Mouse (Mus musculus) T-helper 17 cell (primary cell): Measurements from ENCODE around the gene Fam43b.

Source experiments
- in situ Hi-C, 2 experiments: fragments of 300-600 bp; cut with MboI, MseI; formaldehyde crosslinking; loops; 1 replicate in 1 of 2; 2 replicates in 1 of 2; pipeline ENCODE4 v1.15.1; 2025; ENCODE audit warnings: high pct_unique_total_duplicates in 2 of 2

The Fam43b gene

DNA sequence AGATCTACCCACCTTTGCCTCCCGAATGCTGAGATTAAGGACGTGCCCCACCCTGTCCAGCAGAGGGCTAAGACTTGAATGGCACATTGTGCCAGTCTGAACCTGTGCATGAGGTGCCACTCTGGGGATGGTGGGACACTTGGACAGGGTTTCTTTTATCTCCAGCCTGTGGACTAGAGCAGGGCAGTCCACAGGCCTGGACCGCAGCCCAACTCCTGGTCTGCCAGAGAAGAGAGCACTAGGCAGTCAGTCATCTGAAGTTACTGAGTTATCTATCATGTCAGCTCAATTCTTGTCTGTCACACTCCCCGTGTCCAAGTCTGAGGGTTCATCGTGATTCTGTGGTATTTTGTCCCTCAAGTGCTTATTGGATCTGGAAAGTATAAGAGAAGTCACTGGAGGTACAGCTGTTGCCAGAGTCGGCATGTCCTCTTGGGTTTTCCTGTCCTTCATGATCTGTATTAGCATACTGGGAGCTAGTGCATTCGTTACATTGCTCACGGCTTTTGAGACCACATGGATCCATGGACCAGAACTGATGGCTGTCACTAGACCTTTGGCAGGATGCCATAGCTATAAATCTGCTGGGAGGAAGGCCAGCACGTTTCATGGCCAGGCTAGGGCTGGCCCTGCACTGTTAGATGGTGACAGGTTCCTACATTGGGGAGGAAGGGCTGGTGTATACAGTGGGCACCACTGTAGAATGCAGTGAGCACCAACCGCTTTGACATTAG, 42.7 kb downstream of the Fam43b start:
- in situ Hi-C loops: no loop called here

DNA sequence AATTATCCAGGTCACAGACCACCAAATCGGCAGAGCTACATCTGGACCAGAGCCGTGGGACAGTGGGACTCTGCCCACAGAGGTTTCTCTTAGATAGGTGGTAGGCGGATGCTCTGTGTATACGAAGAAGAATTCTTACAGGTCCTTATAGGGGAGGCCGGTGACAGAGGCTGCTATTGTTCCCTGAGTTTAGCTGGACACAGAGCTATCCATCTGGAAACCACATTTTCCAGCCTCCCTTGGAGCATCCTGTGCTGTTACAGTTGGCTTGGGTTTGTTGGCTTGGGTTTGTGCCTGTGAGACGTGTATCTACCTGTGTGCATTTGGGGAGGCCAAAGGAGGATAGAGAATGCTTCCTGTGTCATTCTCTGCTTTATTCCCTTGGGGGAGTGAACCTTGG, 43.6 kb downstream of the Fam43b start:
- in situ Hi-C loops: no loop called here

DNA sequence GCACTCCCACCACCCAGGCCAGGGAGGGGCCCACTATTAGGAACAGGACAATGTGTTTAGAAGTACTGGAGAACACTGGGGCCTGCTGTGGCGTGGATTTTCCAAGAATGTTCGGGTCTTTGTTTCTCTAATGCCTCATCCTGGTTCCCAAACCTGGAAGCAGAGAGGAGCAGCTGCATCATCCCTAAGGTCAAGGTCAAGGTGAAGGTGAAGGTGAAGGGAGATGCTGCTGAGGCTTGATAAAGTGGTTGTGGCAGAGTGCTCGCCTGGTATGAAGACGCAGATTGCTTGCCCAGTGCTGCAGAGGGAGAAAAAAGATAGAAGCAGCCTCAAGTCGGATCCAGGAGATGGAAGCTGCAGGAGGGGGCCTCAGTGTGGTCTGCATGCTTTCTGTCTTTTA, 44.5 kb downstream of the Fam43b start:
- in situ Hi-C loops: no loop called here

DNA sequence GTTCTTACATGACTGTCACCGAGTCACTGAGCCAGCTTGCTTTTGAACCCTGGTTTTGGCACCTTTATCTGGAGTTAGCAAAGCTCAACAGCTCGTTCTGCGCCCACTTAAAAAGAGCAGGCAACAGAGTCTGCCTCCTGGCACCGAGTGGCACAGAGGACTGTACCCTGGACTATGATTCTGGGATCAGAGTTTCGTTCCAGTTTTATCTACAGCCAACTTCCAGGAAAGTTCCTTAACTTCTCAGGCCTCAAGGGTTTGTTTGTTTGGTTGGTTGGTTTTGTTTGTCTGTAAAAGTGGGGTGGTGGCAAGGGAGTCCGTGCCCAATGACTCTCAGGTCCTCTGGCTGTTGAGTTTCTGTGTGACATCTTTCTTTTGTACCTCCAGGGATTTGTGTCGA, 47.6 kb downstream of the Fam43b start:
- in situ Hi-C loops: loop anchor here in 1 of 2 experiments (5.0 kb wide), 1 partner anchor 1671 kb away; no protein-coding TSS in a partner anchor

DNA sequence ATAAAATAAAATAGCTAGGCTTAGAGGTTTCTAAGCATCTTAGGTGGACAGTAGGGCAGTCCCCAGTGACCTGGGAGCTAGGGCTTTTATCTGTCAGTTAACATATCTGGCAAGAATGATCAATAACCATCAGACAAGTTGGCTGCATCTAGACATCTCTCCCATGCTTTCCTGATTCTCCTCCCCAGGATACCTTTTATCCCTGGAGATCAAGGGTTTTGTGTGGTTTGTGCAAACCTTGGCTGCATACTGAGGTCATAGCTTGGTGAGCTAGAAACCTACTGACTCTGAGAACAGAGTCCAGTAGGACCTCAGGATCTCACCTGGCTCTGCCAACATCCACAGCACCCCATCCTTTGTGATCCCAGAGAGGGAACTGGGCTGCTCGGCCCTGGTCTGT, 49.0 kb downstream of the Fam43b start:
- in situ Hi-C loops: loop anchor here in 1 of 2 experiments (5.0 kb wide), 1 partner anchor 1670 kb away; no protein-coding TSS in a partner anchor

DNA sequence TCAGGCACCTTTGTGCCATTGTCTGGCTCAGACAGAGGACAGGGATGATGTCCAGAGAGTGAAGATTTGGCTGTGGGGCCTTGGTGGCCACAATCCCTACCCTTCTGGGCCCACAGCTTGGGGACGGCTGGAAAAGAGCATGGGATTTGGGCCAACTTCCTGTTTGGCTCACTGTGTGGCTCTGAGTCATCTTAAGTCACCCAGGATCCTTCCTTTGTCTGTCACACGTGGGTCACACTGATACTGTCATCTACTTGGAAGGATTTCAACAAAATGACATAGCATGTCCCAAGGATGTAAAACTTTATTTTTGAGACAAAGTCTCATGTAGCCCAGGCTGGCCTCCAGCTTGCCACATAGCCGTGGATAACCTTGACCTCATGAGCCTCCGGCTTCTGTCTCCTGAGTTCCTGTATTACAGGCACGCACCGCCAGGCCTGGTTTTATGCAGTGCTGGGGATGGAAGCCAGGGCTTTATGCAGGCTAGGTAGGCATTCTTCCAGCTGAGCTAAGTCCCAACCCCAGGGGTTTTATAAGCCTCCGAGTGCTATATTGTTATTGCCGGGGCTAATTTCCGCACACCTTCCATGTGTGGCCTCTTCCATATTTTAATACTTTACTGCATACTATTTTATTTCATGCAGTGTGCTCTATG, 51.3 kb downstream of the Fam43b start:
- in situ Hi-C loops: loop anchor here in 1 of 2 experiments (5.0 kb wide), 1 partner anchor 1668 kb away; no protein-coding TSS in a partner anchor
